Mouse (Mus musculus) large intestine, adult 2 months (tissue): ENCODE results near the gene Tmem132e. TPM values are rescaled to one million over a fixed set of nuclear protein-coding genes. Genes with fewer than 3 reads are reported as not detected.

Experiments
- polyA plus RNA-seq: library from polyadenylated mRNA; depleted of rRNA; stranded (reverse); fragments of >200 nt; gene quantifications from 2 replicates; pipeline ENCODE4 v1.2.3, GENCODE M21; 2012; rRNA removed

The Tmem132e gene
- polyA plus RNA-seq, 1 experiment: 1.1 TPM

Other genes with a start within 250 kb of the Tmem132e start
- not detected in 2 replicates for gene Ccl1, start 83.2 kb upstream of the Tmem132e start, polyA plus RNA-seq